Mouse (Mus musculus) neural tube, postnatal 0 days (tissue): ENCODE measurements around the gene Olfr642. TPM values are rescaled to one million over a fixed set of nuclear protein-coding genes. Genes with fewer than 3 reads are reported as not detected.

Experiments
- polyA plus RNA-seq: library from polyadenylated mRNA; unstranded; fragments of >200 nt; fragmentation: Nextera tagmentation; extraction: Ambion mirVana; gene quantifications from 2 replicates; pipeline ENCODE4 v1.2.1, GENCODE M21; 2015

Olfr642 gene
- polyA plus RNA-seq: not detected in 2 replicates

DNA sequence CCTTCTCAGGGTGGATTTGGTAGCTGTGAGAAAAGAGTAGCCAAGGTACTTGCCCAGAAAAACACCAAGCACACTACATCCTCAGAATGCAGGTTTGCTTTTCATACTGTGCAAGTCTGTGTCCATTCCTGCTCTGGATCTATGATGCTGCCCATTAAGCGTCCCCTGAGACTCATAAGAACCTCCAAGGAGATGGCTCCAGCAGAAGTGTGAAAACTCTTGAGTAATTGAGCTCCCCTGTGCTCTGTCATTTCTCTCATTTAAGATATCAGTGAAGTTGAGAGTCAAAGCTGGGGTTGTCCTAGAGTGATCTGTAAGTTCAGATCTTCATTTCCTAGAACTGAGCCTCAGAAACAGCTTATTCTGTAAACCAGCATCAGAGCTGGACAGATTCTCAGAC lies at the start of gene Olfr642:
TSS of gene Olfr642 (minus strand) at position 101 of the 400 bp plus-strand sequence.

DNA sequence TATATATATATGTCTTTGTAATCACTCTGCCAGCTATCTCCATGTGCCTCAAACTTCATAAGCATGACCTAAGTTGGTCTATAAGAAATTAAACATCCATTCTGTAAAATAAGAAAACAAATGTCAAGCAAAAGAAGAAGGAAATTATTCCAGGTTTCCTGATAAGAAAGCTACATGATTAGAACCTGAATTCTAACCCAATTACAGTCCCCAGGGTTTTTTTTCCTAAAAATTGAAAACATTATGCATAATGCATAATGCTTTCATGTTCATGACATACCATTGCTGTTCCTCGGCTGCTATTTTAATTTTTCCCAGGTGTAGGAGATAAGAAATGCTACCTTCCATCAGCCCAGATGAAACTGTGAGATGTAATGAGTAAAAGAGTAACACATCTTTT lies 32.9 kb upstream of the Olfr642 start, which contains the start of gene Olfr645:
TSS of gene Olfr645 (minus strand) at position 101 of the 400 bp plus-strand sequence.

DNA sequence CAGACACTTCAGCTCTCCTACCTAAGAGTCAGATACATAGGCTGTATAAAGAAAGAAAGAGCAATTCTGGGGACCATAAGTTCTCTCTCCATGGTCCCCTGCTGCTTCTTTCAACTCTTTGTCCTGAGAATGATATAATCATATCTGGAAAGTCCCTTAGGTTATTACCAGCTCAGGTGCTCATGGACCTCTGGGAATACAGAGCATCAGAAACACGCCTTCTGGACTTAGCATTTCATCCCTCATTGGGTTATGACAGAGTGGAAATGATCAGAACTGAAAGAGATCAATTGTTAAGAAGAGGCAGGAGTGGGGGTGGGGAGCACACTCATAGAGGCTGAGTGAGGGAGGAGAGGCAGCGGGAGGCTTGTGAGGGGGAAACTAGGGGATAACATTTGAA lies 19.3 kb upstream of the Olfr642 start, which contains the start of gene Olfr644:
TSS of gene Olfr644 (minus strand) at position 101 of the 400 bp plus-strand sequence.

DNA sequence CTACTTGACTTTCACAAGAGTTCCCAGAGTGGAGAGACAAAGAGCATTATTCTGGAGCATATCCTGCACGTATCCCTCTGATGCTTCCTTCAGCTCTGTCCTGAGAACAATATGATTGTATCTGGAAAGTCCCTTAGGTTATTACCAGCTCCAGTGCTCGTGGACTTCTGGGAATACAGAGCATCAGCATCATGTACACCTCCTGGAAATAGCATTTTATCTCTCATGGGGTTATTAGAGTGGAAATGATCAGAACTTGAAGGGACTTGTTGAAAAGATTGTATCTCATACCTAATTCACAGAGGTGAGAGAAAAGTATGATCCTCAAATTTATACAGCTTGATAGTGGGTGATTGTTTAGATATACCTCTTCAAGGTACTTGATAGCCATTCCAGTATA lies 8.9 kb upstream of the Olfr642 start, which contains the start of gene 4930516K23Rik:
TSS of gene 4930516K23Rik (minus strand) at position 101 of the 400 bp plus-strand sequence.

DNA sequence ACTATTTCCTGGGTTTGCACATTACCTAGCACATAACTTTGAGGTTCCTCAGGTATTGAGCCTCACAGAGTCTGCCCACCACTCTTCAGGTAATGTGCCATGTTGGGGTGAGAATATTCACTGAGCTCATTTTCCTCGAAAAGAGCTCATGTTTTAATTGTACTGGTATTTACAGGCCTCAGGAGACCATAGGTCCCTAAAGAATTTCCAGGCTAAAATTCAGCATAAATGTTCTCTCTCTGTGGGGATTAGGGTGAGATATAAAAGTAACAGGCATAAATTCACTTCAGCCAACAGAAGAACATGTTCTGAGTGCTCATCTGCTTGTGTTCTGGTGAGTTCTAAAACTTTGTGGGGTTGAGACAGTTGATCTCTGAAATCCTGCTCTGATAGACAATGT lies 17.3 kb downstream of the Olfr642 start, which contains the start of gene Olfr641:
TSS of gene Olfr641 (plus strand) at position 301 of the 400 bp plus-strand sequence.

GRCm38 (mm10) chr7:104025473-104025872 lies 27.0 kb downstream of the Olfr642 start, which contains the start of gene Olfr640:
TSS of gene Olfr640 (minus strand) at chr7:104025573.

GRCm38 (mm10) chr7:104017203-104017602 lies 35.3 kb downstream of the Olfr642 start, which contains the start of gene Olfr639:
TSS of gene Olfr639 (minus strand) at chr7:104017303.

GRCm38 (mm10) chr7:103998446-103998845 lies 54.0 kb downstream of the Olfr642 start, which contains the start of gene Olfr638:
TSS of gene Olfr638 (plus strand) at chr7:103998746.

Other genes starting within 250 kb of the Olfr642 start
- 239 and 288 TPM in 2 replicates for gene Hbb-bt, start 238.7 kb downstream of the Olfr642 start, polyA plus RNA-seq
- gene Hbb-bs, start 224.6 kb downstream of the Olfr642 start, polyA plus RNA-seq: 1,091 and 1,331 TPM in 2 replicates
- not detected in 2 replicates for gene Hbb-bh2, start 212.1 kb downstream of the Olfr642 start, polyA plus RNA-seq
- gene Hbb-bh1, start 209.5 kb downstream of the Olfr642 start, polyA plus RNA-seq: not detected in 2 replicates
- gene Hbb-y, start 199.4 kb downstream of the Olfr642 start, polyA plus RNA-seq: 0.77 TPM in 1 of 2 replicates, not detected in the other
- not detected in 2 replicates for gene Olfr66, start 166.4 kb downstream of the Olfr642 start, polyA plus RNA-seq
- gene Olfr64, start 158.2 kb downstream of the Olfr642 start, polyA plus RNA-seq: not detected in 2 replicates
- gene Olfr65, start 149.2 kb downstream of the Olfr642 start, polyA plus RNA-seq: not detected in 2 replicates
- not detected in 2 replicates for gene Olfr631, start 123.8 kb downstream of the Olfr642 start, polyA plus RNA-seq
- not detected in 2 replicates for gene Olfr632, start 118.3 kb downstream of the Olfr642 start, polyA plus RNA-seq
- gene Olfr633, start 108.2 kb downstream of the Olfr642 start, polyA plus RNA-seq: not detected in 2 replicates
- gene Olfr635, start 81.5 kb downstream of the Olfr642 start, polyA plus RNA-seq: not detected in 2 replicates
- gene Olfr638, start 53.9 kb downstream of the Olfr642 start, polyA plus RNA-seq: not detected in 2 replicates
- gene Olfr639, start 35.4 kb downstream of the Olfr642 start, polyA plus RNA-seq: 0.04 TPM in 1 of 2 replicates, not detected in the other
- gene Olfr640, start 27.1 kb downstream of the Olfr642 start, polyA plus RNA-seq: not detected in 2 replicates
- gene Olfr641, start 17.2 kb downstream of the Olfr642 start, polyA plus RNA-seq: not detected in 2 replicates
- gene 4930516K23Rik, start 8.8 kb upstream of the Olfr642 start, polyA plus RNA-seq: not detected in 2 replicates
- not detected in 2 replicates for gene Olfr644, start 19.2 kb upstream of the Olfr642 start, polyA plus RNA-seq
- gene Olfr645, start 32.8 kb upstream of the Olfr642 start, polyA plus RNA-seq: not detected in 2 replicates
- gene Olfr646, start 52.2 kb upstream of the Olfr642 start, polyA plus RNA-seq: not detected in 2 replicates
- gene Ubqln5, start 77.2 kb upstream of the Olfr642 start, polyA plus RNA-seq: not detected in 2 replicates
- not detected in 2 replicates for gene Olfr643, start 84.7 kb upstream of the Olfr642 start, polyA plus RNA-seq
- not detected in 2 replicates for gene Ubqln3, start 90.6 kb upstream of the Olfr642 start, polyA plus RNA-seq
- gene Ubqlnl, start 97.9 kb upstream of the Olfr642 start, polyA plus RNA-seq: not detected in 2 replicates
- not detected in 2 replicates for gene Olfm5, start 112.2 kb upstream of the Olfr642 start, polyA plus RNA-seq
- 0.32 and 0.45 TPM in 2 replicates for gene Olfr648, start 130.7 kb upstream of the Olfr642 start, polyA plus RNA-seq
- gene Olfr649, start 143.3 kb upstream of the Olfr642 start, polyA plus RNA-seq: not detected in 2 replicates
- gene Trim6, start 166.1 kb upstream of the Olfr642 start, polyA plus RNA-seq: 0.20 and 0.31 TPM in 2 replicates
- gene Trim34a, start 191.8 kb upstream of the Olfr642 start, polyA plus RNA-seq: 1.3 and 1.4 TPM in 2 replicates
- gene Trim5, start 235.4 kb upstream of the Olfr642 start, polyA plus RNA-seq: 0.31 and 0.55 TPM in 2 replicates